In genomic region chr16:6284317-6284716, GRCm38 (mm10) we compare ENCODE assay signal across 29 mouse cellular contexts.
"Had no signal": no experiment of that assay in that cellular context is flagged by ENCODE, and none has a peak within 500 bp of the region (broad histone marks: within the 10 kb centered on the region; RNA-seq: fewer than 3 reads in every experiment).

No protein-coding gene starts in this region.

- H3K27ac ChIP-seq: limb, embryonic 10.5 days; limb, embryonic 12.5 days; limb, embryonic 13.5 days; limb, embryonic 15.5 days; liver, embryonic 12.5 days; liver, embryonic 13.5 days; liver, embryonic 14.5 days; liver, embryonic 15.5 days; lung, embryonic 15.5 days; macrophage; midbrain, embryonic 10.5 days; midbrain, embryonic 12.5 days; midbrain, embryonic 13.5 days; midbrain, embryonic 15.5 days had no signal

- H3K9me3 ChIP-seq: limb, embryonic 10.5 days; limb, embryonic 12.5 days; limb, embryonic 13.5 days; limb, embryonic 15.5 days; liver, embryonic 12.5 days; liver, embryonic 13.5 days; liver, embryonic 15.5 days; lung, embryonic 15.5 days; megakaryocyte, embryonic 14.5 days; midbrain, embryonic 10.5 days; midbrain, embryonic 12.5 days; midbrain, embryonic 13.5 days; midbrain, embryonic 15.5 days had no signal

- H3K9ac ChIP-seq: limb, embryonic 12.5 days; limb, embryonic 13.5 days; limb, embryonic 15.5 days; liver, embryonic 12.5 days; liver, embryonic 13.5 days; liver, embryonic 14.5 days; liver, embryonic 15.5 days; liver, postnatal 0 days; lung, embryonic 14.5 days; lung, embryonic 15.5 days; midbrain, embryonic 12.5 days; midbrain, embryonic 13.5 days; midbrain, embryonic 15.5 days had no signal

- DNase-seq: left cerebral cortex, postnatal 4 days; liver; liver, embryonic 13.5 days; liver, postnatal 0 days; lung, adult 18-20 months; lung, adult 2 months; lung, embryonic 14.5 days; lung, postnatal 10 days; lung, postnatal 14 days; lung, postnatal 36 days; lung, postnatal 4 days; midbrain, embryonic 14.5 days had no signal

- H3K36me3 ChIP-seq: limb, embryonic 10.5 days; limb, embryonic 12.5 days; limb, embryonic 13.5 days; limb, embryonic 15.5 days; liver, embryonic 12.5 days; liver, embryonic 13.5 days; liver, embryonic 15.5 days; lung, embryonic 15.5 days; midbrain, embryonic 10.5 days; midbrain, embryonic 12.5 days; midbrain, embryonic 13.5 days; midbrain, embryonic 15.5 days had no signal

- H3K27me3 ChIP-seq: limb, embryonic 12.5 days; limb, embryonic 13.5 days; limb, embryonic 15.5 days; liver, embryonic 12.5 days; liver, embryonic 13.5 days; liver, embryonic 15.5 days; lung, embryonic 15.5 days; megakaryocyte, embryonic 14.5 days; midbrain, embryonic 12.5 days; midbrain, embryonic 13.5 days; midbrain, embryonic 15.5 days had no signal

- H3K4me3 ChIP-seq: limb, embryonic 10.5 days; limb, embryonic 12.5 days; limb, embryonic 13.5 days; limb, embryonic 15.5 days; liver, embryonic 12.5 days; liver, embryonic 13.5 days; liver, embryonic 15.5 days; lung, embryonic 15.5 days; megakaryocyte, embryonic 14.5 days; midbrain, embryonic 10.5 days; midbrain, embryonic 12.5 days; midbrain, embryonic 13.5 days; midbrain, embryonic 15.5 days; myocyte had no signal

- ATAC-seq: liver, embryonic 12.5 days; liver, postnatal 0 days; lung, postnatal 0 days; midbrain, embryonic 13.5 days; midbrain, embryonic 15.5 days; midbrain, embryonic 16.5 days had no signal

- H3K4me1 ChIP-seq: limb, embryonic 10.5 days; limb, embryonic 12.5 days; limb, embryonic 13.5 days; limb, embryonic 15.5 days; liver, embryonic 12.5 days; liver, embryonic 13.5 days; liver, embryonic 15.5 days; lung, embryonic 15.5 days; megakaryocyte, embryonic 14.5 days; midbrain, embryonic 10.5 days; midbrain, embryonic 12.5 days had no signal
